Mouse (Mus musculus): Measurements from ENCODE around the gene Stat5a. TPM values are rescaled to one million over a fixed set of nuclear protein-coding genes. Genes with fewer than 3 reads are reported as not detected.
A peak's percentile ranks its signal among the peaks of the same experiment; 100 is the strongest.

The Stat5a gene
- polyA plus RNA-seq (2012; rRNA removed) (7.8 and 8.5 TPM in 2 replicates), polyA plus RNA-seq (2014; fragmentation: Nextera tagmentation; extraction: Ambion mirVana) (7.2 and 8.6 TPM in 2 replicates)

DNA sequence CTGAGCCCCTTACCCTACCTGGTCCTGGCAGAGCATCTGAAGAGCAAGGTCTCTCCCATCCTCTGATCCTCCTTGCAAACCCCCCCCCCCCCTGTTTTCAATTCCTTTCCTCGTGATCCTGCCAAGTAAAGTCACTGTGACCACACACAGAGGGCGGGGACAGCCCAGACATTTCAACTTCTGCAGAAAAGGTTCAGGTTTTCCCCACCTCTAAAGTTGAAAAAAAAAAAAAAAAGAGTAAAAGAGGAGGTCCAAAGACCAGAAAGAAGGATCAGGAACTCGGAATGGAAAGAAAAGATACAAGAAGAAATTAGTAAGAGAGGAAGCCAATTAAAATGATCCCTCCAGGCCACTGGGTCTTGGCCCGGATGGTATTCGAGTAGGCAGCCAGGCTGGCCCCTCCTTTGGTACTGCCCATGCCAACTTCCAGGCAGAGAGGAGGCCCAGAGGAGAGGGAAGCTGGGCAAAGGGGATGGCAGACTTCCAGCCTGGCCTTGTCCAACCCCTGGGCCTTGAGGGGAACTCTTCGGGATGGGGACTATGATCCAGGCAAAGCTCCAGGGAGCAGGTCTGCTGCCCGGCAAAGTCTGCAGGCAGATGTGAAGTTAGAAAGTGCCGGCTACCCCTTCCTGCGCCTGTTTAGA is at the start of gene Stat5a:
TSS of gene Stat5a (plus strand) at position 417 of the 644 bp plus-strand sequence.
- no peaks in the 10 kb centered on the region for H3K27me3 ChIP-seq (ENCODE audit: control insufficient read depth, insufficient read depth, low read length)
- H3K9ac ChIP-seq (replicated peaks): peak within 1 kb of the TSS; percentile 66
- H3K9me3 ChIP-seq (ENCODE audit: control insufficient read depth, low read length): no peaks in the 10 kb centered on the region
- peak within 1 kb of the TSS; percentile 93 for H3K4me2 ChIP-seq (ENCODE audit: low read depth)
- ATAC-seq (ENCODE audit: insufficient read depth) (no peak), DNase-seq (ENCODE audit: low read depth in 3 of 3, low spot score in 3 of 3) (no peak)
- peaks cover 5 to 12% of the 10 kb centered on the region in 2 experiments; a peak in 3 of 4 replicates for H3K4me1 ChIP-seq (replicated peaks; ENCODE audit: control insufficient read depth in 2 of 2, insufficient read depth in 2 of 2, low read length in 1 of 2)
- TF ChIP-seq EP300 (IDR thresholded peaks at IDR 0.05; ENCODE audit: low read depth) (no peak), CTCF (IDR thresholded peaks at IDR 0.05; ENCODE audit: low read depth) (no peak)
- no peak within 1 kb of the TSS for H3K27ac ChIP-seq
- peak within 1 kb of the TSS; percentile 59 to 62 for H3K4me3 ChIP-seq (ENCODE audit: insufficient read depth in 1 of 2, low read depth in 2 of 2, low read length in 2 of 2)
- 67% methylated on average over 9 of the region's 9 CpGs for WGBS (ENCODE audit: insufficient replicate concordance)
- no peaks in the 10 kb centered on the region for H3K36me3 ChIP-seq (replicated peaks; ENCODE audit: control insufficient read depth, insufficient read depth, low read depth)

DNA sequence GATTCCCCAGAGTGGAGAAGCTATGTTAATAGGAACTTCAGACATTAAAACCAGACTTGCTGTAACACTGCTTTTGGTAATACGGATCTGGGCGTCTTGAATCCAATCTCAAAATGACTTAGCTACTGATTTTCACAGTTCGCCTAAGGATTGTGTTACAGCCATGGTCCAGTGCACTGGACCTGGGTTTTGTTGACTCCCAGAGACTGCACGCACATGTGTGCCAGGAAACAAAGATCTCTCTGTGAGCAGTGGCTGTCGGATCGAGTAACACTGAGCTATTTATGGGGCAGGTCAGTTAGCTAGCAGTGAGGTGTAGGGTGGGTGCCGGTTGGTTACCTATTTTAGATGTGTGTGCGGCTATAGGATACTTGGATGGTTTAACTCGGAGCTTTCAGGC is 48.6 kb upstream of the Stat5a start:
- Histone ChIP-seq H3K4me2 (ENCODE audit: low read depth) (no peak overlapping the region), H3K9me3 (ENCODE audit: control insufficient read depth, low read length) (no peaks in the 10 kb centered on the region), H3K4me1 (replicated peaks; ENCODE audit: control insufficient read depth in 2 of 2, insufficient read depth in 2 of 2, low read length in 1 of 2) (peaks cover under 1 to 12% of the 10 kb centered on the region in 2 experiments; a peak in 3 of 4 replicates), H3K36me3 (replicated peaks; ENCODE audit: control insufficient read depth, insufficient read depth, low read depth) (peaks cover 4% of the 10 kb centered on the region; the same call in 1 of the 2 replicates), H3K9ac (replicated peaks) (no peak overlapping the region), H3K4me3 (ENCODE audit: insufficient read depth in 1 of 2, low read depth in 2 of 2, low read length in 2 of 2) (no peak overlapping the region), H3K27me3 (ENCODE audit: control insufficient read depth, insufficient read depth, low read length) (no peaks in the 10 kb centered on the region), H3K27ac (no peak overlapping the region)
- DNase-seq (ENCODE audit: low read depth in 3 of 3, low spot score in 3 of 3) (no peak), ATAC-seq (ENCODE audit: insufficient read depth) (no peak)
- no peak for TF ChIP-seq EP300 (IDR thresholded peaks at IDR 0.05; ENCODE audit: low read depth)
- TF ChIP-seq CTCF (IDR thresholded peaks at IDR 0.05; ENCODE audit: low read depth): no peak
- 77% methylated on average over 9 of the region's 9 CpGs for WGBS (ENCODE audit: insufficient replicate concordance)

DNA sequence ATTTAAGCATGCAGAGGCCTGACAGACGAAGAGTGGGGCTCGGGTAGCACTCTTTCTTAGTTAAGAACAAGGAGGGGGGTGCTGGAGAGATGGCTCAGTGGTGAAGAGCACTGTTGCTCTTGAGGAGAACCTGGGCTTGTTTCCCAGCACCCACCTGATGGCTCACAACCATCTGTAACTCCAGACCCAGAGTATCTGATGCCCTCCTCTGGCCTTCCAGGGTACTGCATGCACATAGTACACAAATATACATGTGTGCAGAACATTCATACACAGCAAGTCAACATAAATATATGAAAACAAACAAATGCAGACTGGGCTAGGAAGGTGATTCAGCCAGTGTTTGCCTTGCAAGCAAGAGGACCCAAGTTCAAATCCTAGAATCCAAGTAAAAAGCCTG is 48.0 kb upstream of the Stat5a start:
- no peak for TF ChIP-seq EP300 (IDR thresholded peaks at IDR 0.05; ENCODE audit: low read depth)
- TF ChIP-seq CTCF (IDR thresholded peaks at IDR 0.05; ENCODE audit: low read depth): peak; percentile 52
- WGBS (ENCODE audit: insufficient replicate concordance): 93% methylated on average over 2 of the region's 2 CpGs

GRCm38 (mm10) chr11:100814498-100814897 is 44.7 kb upstream of the Stat5a start:
- Histone ChIP-seq H3K9ac (replicated peaks) (0 out of 2 replicates have a peak overlapping the region, but pooled peaks have one; percentile 0), H3K4me1 (replicated peaks; ENCODE audit: control insufficient read depth in 2 of 2, insufficient read depth in 2 of 2, low read length in 1 of 2) (peaks cover 23 to 49% of the 10 kb centered on the region in 2 experiments), H3K4me2 (ENCODE audit: low read depth) (peak overlapping the region; percentile 38), H3K9me3 (ENCODE audit: control insufficient read depth, low read length) (no peaks in the 10 kb centered on the region), H3K27me3 (ENCODE audit: control insufficient read depth, insufficient read depth, low read length) (no peaks in the 10 kb centered on the region), H3K27ac (no peak overlapping the region), H3K4me3 (ENCODE audit: insufficient read depth in 1 of 2, low read depth in 2 of 2, low read length in 2 of 2) (0 out of 4 replicates have a peak overlapping the region, but pooled peaks of 1 of the 2 experiments have one; percentile 25), H3K36me3 (replicated peaks; ENCODE audit: control insufficient read depth, insufficient read depth, low read depth) (no peaks in the 10 kb centered on the region)
- WGBS (ENCODE audit: insufficient replicate concordance): 6% methylated on average over 13 of the region's 13 CpGs
- TF ChIP-seq EP300 (IDR thresholded peaks at IDR 0.05; ENCODE audit: low read depth): no peak
- no peak; the same call in 1 of the 2 replicates for TF ChIP-seq CTCF (IDR thresholded peaks at IDR 0.05; ENCODE audit: low read depth)
- peak; percentile 53 to 63 (median 59) for DNase-seq (ENCODE audit: low read depth in 3 of 3, low spot score in 3 of 3)
- peak; percentile 51 for ATAC-seq (ENCODE audit: insufficient read depth)

More for the DNA sequence above, 48.0 kb upstream of the Stat5a start:
- no peak overlapping the region for H3K4me3 ChIP-seq (ENCODE audit: insufficient read depth in 1 of 2, low read depth in 2 of 2, low read length in 2 of 2)
- no peaks in the 10 kb centered on the region for H3K27me3 ChIP-seq (ENCODE audit: control insufficient read depth, insufficient read depth, low read length)
- DNase-seq (ENCODE audit: low read depth in 3 of 3, low spot score in 3 of 3) (no peak), ATAC-seq (ENCODE audit: insufficient read depth) (no peak)
- no peak overlapping the region for H3K4me2 ChIP-seq (ENCODE audit: low read depth)
- peaks cover 4% of the 10 kb centered on the region; the same call in 1 of the 2 replicates for H3K36me3 ChIP-seq (replicated peaks; ENCODE audit: control insufficient read depth, insufficient read depth, low read depth)
- no peak overlapping the region for H3K27ac ChIP-seq
- no peak overlapping the region for H3K9ac ChIP-seq (replicated peaks)
- peaks cover 4 to 18% of the 10 kb centered on the region in 2 experiments; a peak in 3 of 4 replicates for H3K4me1 ChIP-seq (replicated peaks; ENCODE audit: control insufficient read depth in 2 of 2, insufficient read depth in 2 of 2, low read length in 1 of 2)
- no peaks in the 10 kb centered on the region for H3K9me3 ChIP-seq (ENCODE audit: control insufficient read depth, low read length)

- DNase-seq (ENCODE audit: low read depth in 3 of 3, low spot score in 3 of 3) (no peak), ATAC-seq (ENCODE audit: insufficient read depth) (no peak)
- TF ChIP-seq EP300 (IDR thresholded peaks at IDR 0.05; ENCODE audit: low read depth) (no peak), CTCF (IDR thresholded peaks at IDR 0.05; ENCODE audit: low read depth) (no peak)
- Histone ChIP-seq H3K4me1 (replicated peaks; ENCODE audit: control insufficient read depth in 2 of 2, insufficient read depth in 2 of 2, low read length in 1 of 2) (peaks cover 29 to 58% of the 10 kb centered on the region in 2 experiments), H3K4me3 (ENCODE audit: insufficient read depth in 1 of 2, low read depth in 2 of 2, low read length in 2 of 2) (no peak overlapping the region), H3K27ac (no peak overlapping the region), H3K27me3 (ENCODE audit: control insufficient read depth, insufficient read depth, low read length) (no peaks in the 10 kb centered on the region), H3K9ac (replicated peaks) (no peak overlapping the region), H3K9me3 (ENCODE audit: control insufficient read depth, low read length) (no peaks in the 10 kb centered on the region), H3K4me2 (ENCODE audit: low read depth) (no peak overlapping the region), H3K36me3 (replicated peaks; ENCODE audit: control insufficient read depth, insufficient read depth, low read depth) (no peaks in the 10 kb centered on the region)
- 70% methylated on average over 3 of the region's 3 CpGs for WGBS (ENCODE audit: insufficient replicate concordance)
Observed at GRCm38 (mm10) chr11:100816342-100816741, 42.8 kb upstream of the Stat5a start.
